Mouse (Mus musculus): ENCODE measurements around the gene Aknad1. TPM values are rescaled to one million over a fixed set of nuclear protein-coding genes. Genes with fewer than 3 reads are reported as not detected.

Aknad1 gene
- polyA plus RNA-seq, 1 experiment from 2014 or later: 0.15 TPM

- DNase-seq (ENCODE audit: low spot score): no peak
These were observed 13.0 kb upstream of the Aknad1 start for GRCm38 (mm10) chr3:108726413-108726812.

GRCm38 (mm10) chr3:108727344-108727743 is 12.1 kb upstream of the Aknad1 start:
- no peaks in the 10 kb centered on the region for H3K27me3 ChIP-seq (ENCODE audit: control insufficient read depth, insufficient read depth, low read length)
- no peak overlapping the region for H3K4me2 ChIP-seq (ENCODE audit: low read depth, low read length)
- H3K9ac ChIP-seq (replicated peaks; ENCODE audit: low read length): no peak overlapping the region
- H3K4me3 ChIP-seq (ENCODE audit: low read depth, low read length): no peak overlapping the region
- H3K9me3 ChIP-seq (replicated peaks; ENCODE audit: control insufficient read depth, low read length): no peaks in the 10 kb centered on the region
- DNase-seq (ENCODE audit: low spot score): no peak
- no peaks in the 10 kb centered on the region for H3K4me1 ChIP-seq (ENCODE audit: control insufficient read depth, insufficient read depth, low read length)
- ATAC-seq (replicated peaks; ENCODE audit: insufficient number of reproducible peaks, low FRiP score, low TSS enrichment, low read depth): no peak
- H3K27ac ChIP-seq (replicated peaks; ENCODE audit: low read depth, low read length): no peak overlapping the region
- H3K36me3 ChIP-seq (replicated peaks; ENCODE audit: control insufficient read depth, insufficient read depth, low read depth, low read length): no peaks in the 10 kb centered on the region

More at GRCm38 (mm10) chr3:108726413-108726812, 13.0 kb upstream of the Aknad1 start:
- Histone ChIP-seq H3K36me3 (replicated peaks; ENCODE audit: control insufficient read depth, insufficient read depth, low read depth, low read length) (no peaks in the 10 kb centered on the region), H3K4me1 (ENCODE audit: control insufficient read depth, insufficient read depth, low read length) (no peaks in the 10 kb centered on the region), H3K4me3 (ENCODE audit: low read depth, low read length) (no peak overlapping the region), H3K9me3 (replicated peaks; ENCODE audit: control insufficient read depth, low read length) (no peaks in the 10 kb centered on the region), H3K27me3 (ENCODE audit: control insufficient read depth, insufficient read depth, low read length) (no peaks in the 10 kb centered on the region), H3K4me2 (ENCODE audit: low read depth, low read length) (no peak overlapping the region), H3K9ac (replicated peaks; ENCODE audit: low read length) (no peak overlapping the region), H3K27ac (replicated peaks; ENCODE audit: low read depth, low read length) (no peak overlapping the region)
- no peak for ATAC-seq (replicated peaks; ENCODE audit: insufficient number of reproducible peaks, low FRiP score, low TSS enrichment, low read depth)
- WGBS: 89% methylated on average over 7 of the region's 7 CpGs

- Histone ChIP-seq H3K4me2 (ENCODE audit: low read depth, low read length) (no peak overlapping the region), H3K9ac (replicated peaks; ENCODE audit: low read length) (no peak overlapping the region), H3K9me3 (replicated peaks; ENCODE audit: control insufficient read depth, low read length) (no peaks in the 10 kb centered on the region), H3K27me3 (ENCODE audit: control insufficient read depth, insufficient read depth, low read length) (no peaks in the 10 kb centered on the region), H3K4me3 (ENCODE audit: low read depth, low read length) (no peak overlapping the region), H3K36me3 (replicated peaks; ENCODE audit: control insufficient read depth, insufficient read depth, low read depth, low read length) (no peaks in the 10 kb centered on the region), H3K27ac (replicated peaks; ENCODE audit: low read depth, low read length) (no peak overlapping the region), H3K4me1 (ENCODE audit: control insufficient read depth, insufficient read depth, low read length) (no peaks in the 10 kb centered on the region)
- DNase-seq (ENCODE audit: low spot score) (no peak), ATAC-seq (replicated peaks; ENCODE audit: insufficient number of reproducible peaks, low FRiP score, low TSS enrichment, low read depth) (no peak)
- 97% methylated on average over 3 of the region's 3 CpGs for WGBS
These were observed 11.7 kb upstream of the Aknad1 start for GRCm38 (mm10) chr3:108727776-108728175.

GRCm38 (mm10) chr3:108730316-108730715 is 9.1 kb upstream of the Aknad1 start:
- no peaks in the 10 kb centered on the region for H3K9me3 ChIP-seq (replicated peaks; ENCODE audit: control insufficient read depth, low read length)
- H3K9ac ChIP-seq (replicated peaks; ENCODE audit: low read length): no peak overlapping the region
- 31% methylated on average over 12 of the region's 12 CpGs for WGBS
- no peak for ATAC-seq (replicated peaks; ENCODE audit: insufficient number of reproducible peaks, low FRiP score, low TSS enrichment, low read depth)
- no peak overlapping the region for H3K4me2 ChIP-seq (ENCODE audit: low read depth, low read length)
- no peaks in the 10 kb centered on the region for H3K36me3 ChIP-seq (replicated peaks; ENCODE audit: control insufficient read depth, insufficient read depth, low read depth, low read length)
- H3K4me1 ChIP-seq (ENCODE audit: control insufficient read depth, insufficient read depth, low read length): no peaks in the 10 kb centered on the region
- DNase-seq (ENCODE audit: low spot score): no peak
- no peaks in the 10 kb centered on the region for H3K27me3 ChIP-seq (ENCODE audit: control insufficient read depth, insufficient read depth, low read length)
- H3K27ac ChIP-seq (replicated peaks; ENCODE audit: low read depth, low read length): no peak overlapping the region
- no peak overlapping the region for H3K4me3 ChIP-seq (ENCODE audit: low read depth, low read length)

- Histone ChIP-seq H3K9me3 (replicated peaks; ENCODE audit: control insufficient read depth, low read length) (no peaks in the 10 kb centered on the region), H3K9ac (replicated peaks; ENCODE audit: low read length) (no peak overlapping the region), H3K4me1 (ENCODE audit: control insufficient read depth, insufficient read depth, low read length) (no peaks in the 10 kb centered on the region), H3K27me3 (ENCODE audit: control insufficient read depth, insufficient read depth, low read length) (no peaks in the 10 kb centered on the region), H3K4me2 (ENCODE audit: low read depth, low read length) (no peak overlapping the region), H3K36me3 (replicated peaks; ENCODE audit: control insufficient read depth, insufficient read depth, low read depth, low read length) (no peaks in the 10 kb centered on the region), H3K27ac (replicated peaks; ENCODE audit: low read depth, low read length) (no peak overlapping the region), H3K4me3 (ENCODE audit: low read depth, low read length) (no peak overlapping the region)
- no peak for DNase-seq (ENCODE audit: low spot score)
- ATAC-seq (replicated peaks; ENCODE audit: insufficient number of reproducible peaks, low FRiP score, low TSS enrichment, low read depth): no peak
- 88% methylated on average over 3 of the region's 3 CpGs for WGBS
These were observed 1.7 kb upstream of the Aknad1 start for GRCm38 (mm10) chr3:108737761-108738160.

- DNase-seq (ENCODE audit: low spot score) (no peak), ATAC-seq (replicated peaks; ENCODE audit: insufficient number of reproducible peaks, low FRiP score, low TSS enrichment, low read depth) (no peak)
- no peak overlapping the region for H3K4me2 ChIP-seq (ENCODE audit: low read depth, low read length)
- H3K36me3 ChIP-seq (replicated peaks; ENCODE audit: control insufficient read depth, insufficient read depth, low read depth, low read length): no peaks in the 10 kb centered on the region
- no peaks in the 10 kb centered on the region for H3K4me1 ChIP-seq (ENCODE audit: control insufficient read depth, insufficient read depth, low read length)
- no peaks in the 10 kb centered on the region for H3K9me3 ChIP-seq (replicated peaks; ENCODE audit: control insufficient read depth, low read length)
- no peak overlapping the region for H3K4me3 ChIP-seq (ENCODE audit: low read depth, low read length)
- H3K27ac ChIP-seq (replicated peaks; ENCODE audit: low read depth, low read length): no peak overlapping the region
- no peaks in the 10 kb centered on the region for H3K27me3 ChIP-seq (ENCODE audit: control insufficient read depth, insufficient read depth, low read length)
- WGBS: 86% methylated on average over 4 of the region's 4 CpGs
- no peak overlapping the region for H3K9ac ChIP-seq (replicated peaks; ENCODE audit: low read length)
These were observed 4.6 kb downstream of the Aknad1 start for GRCm38 (mm10) chr3:108744060-108744459.

- Histone ChIP-seq H3K36me3 (replicated peaks; ENCODE audit: control insufficient read depth, insufficient read depth, low read depth, low read length) (no peaks in the 10 kb centered on the region), H3K27me3 (ENCODE audit: control insufficient read depth, insufficient read depth, low read length) (no peaks in the 10 kb centered on the region), H3K4me3 (ENCODE audit: low read depth, low read length) (no peak overlapping the region), H3K27ac (replicated peaks; ENCODE audit: low read depth, low read length) (no peak overlapping the region), H3K9ac (replicated peaks; ENCODE audit: low read length) (no peak overlapping the region), H3K4me2 (ENCODE audit: low read depth, low read length) (no peak overlapping the region), H3K4me1 (ENCODE audit: control insufficient read depth, insufficient read depth, low read length) (no peaks in the 10 kb centered on the region), H3K9me3 (replicated peaks; ENCODE audit: control insufficient read depth, low read length) (no peaks in the 10 kb centered on the region)
- WGBS: 40% methylated on average over 6 of the region's 6 CpGs
- DNase-seq (ENCODE audit: low spot score): peak; percentile 54
- ATAC-seq (replicated peaks; ENCODE audit: insufficient number of reproducible peaks, low FRiP score, low TSS enrichment, low read depth): no peak; the same call in 1 of the 2 replicates
These were observed 11.6 kb downstream of the Aknad1 start for GRCm38 (mm10) chr3:108751061-108751460.

- H3K27me3 ChIP-seq (ENCODE audit: control insufficient read depth, insufficient read depth, low read length): no peaks in the 10 kb centered on the region
- no peak overlapping the region for H3K4me2 ChIP-seq (ENCODE audit: low read depth, low read length)
- ATAC-seq (replicated peaks; ENCODE audit: insufficient number of reproducible peaks, low FRiP score, low TSS enrichment, low read depth): no peak
- no peak for DNase-seq (ENCODE audit: low spot score)
- H3K9me3 ChIP-seq (replicated peaks; ENCODE audit: control insufficient read depth, low read length): no peaks in the 10 kb centered on the region
- H3K9ac ChIP-seq (replicated peaks; ENCODE audit: low read length): no peak overlapping the region
- no peaks in the 10 kb centered on the region for H3K36me3 ChIP-seq (replicated peaks; ENCODE audit: control insufficient read depth, insufficient read depth, low read depth, low read length)
- no peak overlapping the region for H3K27ac ChIP-seq (replicated peaks; ENCODE audit: low read depth, low read length)
- 88% methylated on average over 6 of the region's 6 CpGs for WGBS
- H3K4me1 ChIP-seq (ENCODE audit: control insufficient read depth, insufficient read depth, low read length): no peaks in the 10 kb centered on the region
- no peak overlapping the region for H3K4me3 ChIP-seq (ENCODE audit: low read depth, low read length)
These were observed 12.2 kb downstream of the Aknad1 start for GRCm38 (mm10) chr3:108751691-108752090.
